Mouse (Mus musculus) inflammation-experienced regulatory T-cells, adult 6 months (primary cell): ENCODE results near the gene Homez. TPM values are rescaled to one million over a fixed set of nuclear protein-coding genes. Genes with fewer than 3 reads are reported as not detected.

Source experiments
- polyA plus RNA-seq, 3 experiments: library from polyadenylated mRNA; unstranded; fragments of 100-300 nt; shearing (Covaris generic); gene quantifications; one replicate each; pipeline ENCODE4 v1.2.1; 2017

The Homez gene
- polyA plus RNA-seq, 3 experiments from 2014 or later, result 2.1 to 8.4 (median 7.9) TPM

Other genes with a start within 250 kb of the Homez start
- gene Psmb11, start 249.5 kb downstream of the Homez start, polyA plus RNA-seq, result not detected
- gene Gm17606, start 230.0 kb downstream of the Homez start, polyA plus RNA-seq, result not detected
- gene Cdh24, start 229.6 kb downstream of the Homez start, polyA plus RNA-seq, result under 1 TPM; 0.12 to 0.42 (median 0.15) TPM
- 10 to 100 TPM; 87.2 to 94.2 (median 92.9) TPM for gene 1700123O20Rik, start 184.7 kb downstream of the Homez start, polyA plus RNA-seq
- 100 to 1,000 TPM; 108 to 175 (median 154) TPM for gene Acin1, start 184.0 kb downstream of the Homez start, polyA plus RNA-seq
- under 1 TPM in 2 of 3 experiments, not detected in 1; 0.28 to 0.40 TPM for gene Gm29776, start 172.1 kb downstream of the Homez start, polyA plus RNA-seq
- not detected for gene Cebpe, start 158.8 kb downstream of the Homez start, polyA plus RNA-seq
- under 1 TPM in 2 of 3 experiments, not detected in 1; 0.20 to 0.29 TPM for gene Slc7a8, start 89.0 kb downstream of the Homez start, polyA plus RNA-seq
- gene Rnf212b, start 56.8 kb downstream of the Homez start, polyA plus RNA-seq, result not detected
- 1 to 10 TPM in 2 of 3 experiments, not detected in 1; 2.4 to 4.1 TPM for gene Ppp1r3e, start 6.6 kb upstream of the Homez start, polyA plus RNA-seq
- 1 to 10 TPM; 1.3 to 2.1 (median 1.7) TPM for gene Bcl2l2, start 12.4 kb upstream of the Homez start, polyA plus RNA-seq
- 1 to 10 TPM in 1 of 3 experiments, not detected in 2; 1.6 TPM for gene Gm20521, start 12.5 kb upstream of the Homez start, polyA plus RNA-seq
- 10 to 100 TPM; 18.6 to 36.8 (median 22.6) TPM for gene Pabpn1, start 21.5 kb upstream of the Homez start, polyA plus RNA-seq
- 1 to 10 TPM in 2 of 3 experiments, under 1 TPM in 1; 0.25 to 1.6 (median 1.4) TPM for gene Slc22a17, start 42.2 kb upstream of the Homez start, polyA plus RNA-seq
- gene Efs, start 55.2 kb upstream of the Homez start, polyA plus RNA-seq, result not detected
- not detected for gene Il25, start 61.7 kb upstream of the Homez start, polyA plus RNA-seq
- gene Cmtm5, start 65.3 kb upstream of the Homez start, polyA plus RNA-seq, result not detected
- gene Myh6, start 96.0 kb upstream of the Homez start, polyA plus RNA-seq, result not detected
- gene Gm17428, start 106.0 kb upstream of the Homez start, polyA plus RNA-seq, result not detected
- not detected for gene Myh7, start 123.7 kb upstream of the Homez start, polyA plus RNA-seq
- 100 to 1,000 TPM; 177 to 182 (median 181) TPM for gene Ngdn, start 144.5 kb upstream of the Homez start, polyA plus RNA-seq
- 1 to 10 TPM; 4.1 to 4.9 (median 4.2) TPM for gene Zfhx2, start 221.4 kb upstream of the Homez start, polyA plus RNA-seq
- gene Thtpa, start 223.8 kb upstream of the Homez start, polyA plus RNA-seq, result 10 to 100 TPM in 1 of 3 experiments, 1 to 10 TPM in 2; 7.8 to 12.1 (median 9.3) TPM
- gene Ap1g2, start 235.6 kb upstream of the Homez start, polyA plus RNA-seq, result 100 to 1,000 TPM; 103 to 111 (median 110) TPM
- gene Jph4, start 246.0 kb upstream of the Homez start, polyA plus RNA-seq, result not detected